21 mouse cellular contexts compared by ENCODE assay signal in the genomic region with DNA sequence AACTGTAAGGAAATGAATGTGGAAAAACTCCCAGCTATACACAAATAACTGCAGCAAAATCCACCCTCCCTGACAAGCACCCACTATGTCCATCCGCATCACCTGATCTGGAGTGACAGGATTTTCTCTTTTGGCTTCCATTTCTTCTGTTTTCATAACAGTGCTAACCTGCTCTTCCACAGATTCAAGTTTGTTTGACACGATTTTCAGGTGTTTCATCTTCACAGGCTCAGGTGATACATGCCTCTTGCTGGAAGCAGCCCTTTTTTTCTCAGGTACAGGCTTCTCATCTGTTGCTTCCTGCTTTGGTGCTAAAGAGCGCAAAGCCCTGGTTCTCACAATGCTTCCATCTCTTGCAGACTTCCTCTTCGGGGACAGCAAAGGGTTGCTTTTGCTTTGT.
"Had no signal": no experiment of that assay in that cellular context is flagged by ENCODE, and none has a peak within 500 bp of the region (broad histone marks: within the 10 kb centered on the region; RNA-seq: fewer than 3 reads in every experiment).

No protein-coding gene starts in this region.

- H3K27me3 ChIP-seq: lung, embryonic 15.5 days; neural tube, embryonic 13.5 days; neural tube, embryonic 15.5 days had no signal

- DNase-seq: liver, postnatal 0 days; lung, adult 2 months; lung, postnatal 14 days; lung, postnatal 36 days; midbrain, embryonic 14.5 days; retina, postnatal 1 day; right cerebral cortex, adult 18-20 months; right cerebral cortex, postnatal 25 days; right cerebral cortex, postnatal 4 days; spleen, adult 18-20 months; thymus, adult 18-20 months; thymus, postnatal 14 days; thymus, postnatal 36 days had no signal

- H3K9me3 ChIP-seq: lung, embryonic 15.5 days; neural tube, embryonic 13.5 days; neural tube, embryonic 15.5 days had no signal

- H3K9ac ChIP-seq: liver, postnatal 0 days; lung, embryonic 15.5 days; neural tube, embryonic 13.5 days; neural tube, embryonic 15.5 days had no signal

- H3K36me3 ChIP-seq: neural tube, embryonic 15.5 days had no signal

- H3K27ac ChIP-seq: lung, embryonic 15.5 days; macrophage; neural tube, embryonic 13.5 days; neural tube, embryonic 15.5 days had no signal

- H3K4me3 ChIP-seq: lung, embryonic 15.5 days; myocyte; neural tube, embryonic 13.5 days; neural tube, embryonic 15.5 days had no signal

- ATAC-seq: liver, postnatal 0 days; lung, postnatal 0 days; midbrain, embryonic 16.5 days had no signal

- H3K4me2 ChIP-seq: lung, embryonic 15.5 days; midbrain, embryonic 11.5 days; neural tube, embryonic 13.5 days; neural tube, embryonic 15.5 days had no signal

- H3K4me1 ChIP-seq: neural tube, embryonic 13.5 days; neural tube, embryonic 15.5 days had no signal
